Mouse (Mus musculus) spleen, adult 2 months (tissue): ENCODE results near the gene BC034090. TPM values are rescaled to one million over a fixed set of nuclear protein-coding genes. Genes with fewer than 3 reads are reported as not detected.

Source experiments
- DNase-seq, 2 experiments: peaks; one replicate each; pipeline versions ENCODE4 v3.0.0 to v3.0.0-alpha.2; 2012 to 2021; ENCODE audit warnings: low spot score in 2 of 2, low read depth in 1 of 2
- H3K27ac ChIP-seq: fragments of 200-500 bp; 2 replicates; pipeline ENCODE4 v1.5.1; 2012; ENCODE audit warnings: low read length, inconsistent platforms; ENCODE audit not compliant: insufficient read depth
- H3K27me3 ChIP-seq: fragments of 200-500 bp; 2 replicates; pipeline ENCODE4 v1.6.1; 2012; ENCODE audit warnings: mild to moderate bottlenecking, moderate library complexity, low read length, inconsistent platforms; ENCODE audit not compliant: control insufficient read depth, insufficient read depth
- H3K36me3 ChIP-seq: fragments of 200-500 bp; 2 replicates; pipeline ENCODE4 v1.6.1; 2012; ENCODE audit warnings: mild to moderate bottlenecking, low read length, inconsistent platforms; ENCODE audit not compliant: control insufficient read depth, insufficient read depth
- H3K4me1 ChIP-seq: fragments of 200-500 bp; 2 replicates; pipeline ENCODE4 v1.6.1; 2011; ENCODE audit warnings: inconsistent platforms; ENCODE audit not compliant: control insufficient read depth, insufficient read depth, insufficient read length
- H3K4me3 ChIP-seq: fragments of 200-500 bp; 2 replicates; pipeline ENCODE4 v1.5.1; 2011; ENCODE audit warnings: mild to moderate bottlenecking, inconsistent platforms; ENCODE audit not compliant: insufficient read depth, insufficient read length; ENCODE audit errors: extremely low read depth
- CTCF ChIP-seq: fragments of 200-500 bp; IDR thresholded peaks from 2 replicates; pipeline ENCODE4 v1.5.1; 2011; ENCODE audit warnings: mild to moderate bottlenecking, inconsistent platforms; ENCODE audit not compliant: insufficient read depth, insufficient read length, insufficient replicate concordance; ENCODE audit errors: extremely low read depth
- POLR2A ChIP-seq: fragments of 200-500 bp; IDR thresholded peaks from 2 replicates; pipeline ENCODE4 v1.6.1; 2011; ENCODE audit warnings: low read depth, low read length, inconsistent platforms
- WGBS: fragments of 180-500 bp; shearing (Covaris S2); methylation state at CpG from one replicate; pipeline ENCODE4 v1.1.7; 2018; 5-methylcytosine and 5-hydroxymethylcytosine counted together
- polyA plus RNA-seq: library from polyadenylated mRNA; depleted of rRNA; stranded (reverse); fragments of >200 nt; gene quantifications from 2 replicates; pipeline ENCODE4 v1.2.3, GENCODE M21; 2012

The BC034090 gene
- polyA plus RNA-seq, 1 experiment, result 3.3 TPM

DNA sequence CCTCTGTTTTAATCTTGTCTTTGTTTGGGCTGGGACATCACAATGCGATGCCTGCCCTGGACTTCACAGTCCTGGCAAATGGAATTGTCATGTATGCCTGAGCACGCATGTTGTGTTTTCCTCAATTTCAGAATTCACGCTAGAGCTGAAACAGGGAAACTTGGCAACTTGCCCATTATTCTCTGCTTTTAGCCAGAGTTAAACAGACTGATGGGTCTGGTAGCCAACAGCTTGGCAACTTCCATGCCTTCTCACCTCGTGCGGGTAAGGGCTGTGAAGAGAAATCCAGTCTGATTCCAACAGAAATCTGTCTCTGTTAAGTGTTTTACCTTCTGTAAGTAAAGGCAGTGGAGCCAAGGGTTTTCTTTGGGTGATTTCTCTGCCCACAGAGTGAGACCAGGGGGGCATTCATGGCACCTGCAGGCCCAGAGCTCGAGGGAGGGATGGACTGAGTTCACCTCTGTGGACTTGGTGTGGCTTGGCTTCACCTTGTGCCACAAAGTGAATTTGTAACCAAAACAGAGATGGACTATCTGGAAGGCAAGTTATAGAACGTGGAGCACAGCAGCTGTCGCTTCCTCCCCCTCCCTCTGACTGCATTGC lies 39.6 kb downstream of the BC034090 start:
- no peaks in the 10 kb centered on the region for H3K27me3 ChIP-seq
- no peak overlapping the region for H3K4me3 ChIP-seq
- WGBS, result 93% methylated on average over 8 of the region's 8 CpGs
- no peak overlapping the region for H3K27ac ChIP-seq
- no peaks in the 10 kb centered on the region for H3K4me1 ChIP-seq
- no peak for DNase-seq
- H3K36me3 ChIP-seq, result peaks cover 2% of the 10 kb centered on the region
- TF ChIP-seq CTCF, result no peak

DNA sequence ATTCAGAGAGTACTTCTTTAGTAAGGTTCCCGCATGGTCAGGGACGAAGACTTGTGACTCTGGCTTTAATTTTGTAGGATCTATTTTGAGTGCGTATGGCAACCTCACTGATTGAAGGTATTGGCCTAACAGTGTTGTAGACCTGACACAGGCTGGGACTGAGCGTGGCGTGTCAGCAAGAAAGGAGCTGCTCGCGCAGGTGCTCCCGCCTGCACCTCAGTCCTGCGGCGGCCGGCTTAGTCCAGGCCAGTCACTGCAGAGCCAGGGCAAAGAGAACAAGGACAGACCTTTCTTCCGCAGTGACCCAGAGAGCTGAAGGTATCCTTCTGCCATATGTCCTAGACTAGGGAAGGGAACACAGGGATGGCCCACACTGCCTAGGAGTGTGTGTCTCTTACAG lies 40.3 kb downstream of the BC034090 start:
- H3K36me3 ChIP-seq, result peaks cover 4% of the 10 kb centered on the region
- 97% methylated on average over 12 of the region's 12 CpGs for WGBS
- no peaks in the 10 kb centered on the region for H3K4me1 ChIP-seq
- no peaks in the 10 kb centered on the region for H3K27me3 ChIP-seq
- no peak for DNase-seq
- TF ChIP-seq CTCF, result no peak
- no peak for TF ChIP-seq POLR2A
- no peak overlapping the region for H3K4me3 ChIP-seq
- no peak overlapping the region for H3K27ac ChIP-seq

DNA sequence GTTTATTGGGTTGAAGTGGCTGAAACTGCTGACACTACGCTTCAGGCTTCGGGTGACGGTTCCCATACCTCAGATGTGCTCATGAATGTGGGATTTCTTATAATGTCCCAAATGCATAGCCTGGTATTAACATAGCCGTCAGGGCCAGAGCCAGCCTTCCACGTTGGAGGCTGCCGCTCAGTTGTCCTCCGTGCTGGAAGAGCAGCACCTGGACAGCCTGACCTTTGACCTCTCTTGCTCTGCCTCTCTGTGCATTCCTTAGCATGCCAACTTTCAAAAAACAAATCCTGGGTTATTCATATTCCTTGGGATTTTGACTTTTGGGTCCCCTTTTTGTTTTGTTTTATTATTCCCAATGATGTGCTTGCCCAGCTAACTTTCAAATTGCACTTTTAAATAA lies 41.1 kb downstream of the BC034090 start:
- DNase-seq, result no peak
- 92% methylated on average over 7 of the region's 7 CpGs for WGBS
- Histone ChIP-seq H3K4me3 (no peak overlapping the region), H3K27me3 (no peaks in the 10 kb centered on the region), H3K36me3 (peaks cover 4% of the 10 kb centered on the region), H3K27ac (no peak overlapping the region), H3K4me1 (no peaks in the 10 kb centered on the region)
- TF ChIP-seq CTCF (no peak), POLR2A (no peak)

DNA sequence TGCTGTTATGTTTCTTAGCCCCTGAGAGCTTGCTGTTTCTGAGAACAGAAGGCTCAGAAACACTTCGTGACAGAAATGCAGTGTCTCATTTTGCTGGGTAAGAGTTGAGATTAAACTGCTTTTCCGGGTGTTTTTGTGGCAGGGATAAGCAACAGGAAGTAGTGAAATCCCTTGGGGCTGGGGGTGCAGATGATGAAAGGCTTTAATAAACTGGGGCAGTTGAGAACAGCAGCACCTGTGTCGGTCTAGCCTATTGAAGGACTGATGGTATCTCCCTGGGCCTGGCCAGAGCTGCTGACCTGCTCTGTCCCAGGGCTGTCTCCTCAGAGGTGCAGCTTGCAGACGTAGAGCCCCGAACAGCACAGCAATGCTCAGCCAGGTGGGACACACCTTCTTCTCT lies 41.8 kb downstream of the BC034090 start:
- peaks cover 4% of the 10 kb centered on the region for H3K36me3 ChIP-seq
- TF ChIP-seq CTCF (no peak), POLR2A (no peak)
- H3K4me3 ChIP-seq, result no peak overlapping the region
- WGBS, result 59% methylated on average over 5 of the region's 5 CpGs
- no peak for DNase-seq
- H3K27ac ChIP-seq, result no peak overlapping the region
- H3K4me1 ChIP-seq, result no peaks in the 10 kb centered on the region
- H3K27me3 ChIP-seq, result no peaks in the 10 kb centered on the region

DNA sequence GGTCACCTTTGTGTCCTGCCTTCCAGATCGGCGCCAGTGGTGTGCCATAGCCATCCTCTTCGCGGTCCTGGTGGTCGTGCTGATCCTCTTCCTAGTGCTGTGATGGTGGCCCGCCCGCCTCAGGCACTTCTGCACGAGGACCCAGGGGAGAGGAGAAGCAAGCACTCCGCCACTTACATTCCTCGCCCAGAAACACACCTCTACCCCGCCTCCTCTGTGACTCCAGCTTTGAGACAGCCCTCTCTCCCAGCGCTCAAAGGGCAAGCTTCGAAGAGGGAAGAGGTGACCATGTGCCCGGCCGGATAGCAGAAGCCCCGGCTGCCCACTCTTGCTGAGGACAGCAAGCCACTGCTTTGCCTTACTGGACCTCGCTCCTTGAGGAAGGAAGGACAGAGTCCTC lies 42.3 kb downstream of the BC034090 start:
- no peak overlapping the region for H3K27ac ChIP-seq
- TF ChIP-seq CTCF (no peak), POLR2A (no peak)
- no peak overlapping the region for H3K4me3 ChIP-seq
- H3K4me1 ChIP-seq, result no peaks in the 10 kb centered on the region
- no peaks in the 10 kb centered on the region for H3K27me3 ChIP-seq
- 74% methylated on average over 17 of the region's 17 CpGs for WGBS
- peaks cover 6% of the 10 kb centered on the region for H3K36me3 ChIP-seq
- no peak for DNase-seq

DNA sequence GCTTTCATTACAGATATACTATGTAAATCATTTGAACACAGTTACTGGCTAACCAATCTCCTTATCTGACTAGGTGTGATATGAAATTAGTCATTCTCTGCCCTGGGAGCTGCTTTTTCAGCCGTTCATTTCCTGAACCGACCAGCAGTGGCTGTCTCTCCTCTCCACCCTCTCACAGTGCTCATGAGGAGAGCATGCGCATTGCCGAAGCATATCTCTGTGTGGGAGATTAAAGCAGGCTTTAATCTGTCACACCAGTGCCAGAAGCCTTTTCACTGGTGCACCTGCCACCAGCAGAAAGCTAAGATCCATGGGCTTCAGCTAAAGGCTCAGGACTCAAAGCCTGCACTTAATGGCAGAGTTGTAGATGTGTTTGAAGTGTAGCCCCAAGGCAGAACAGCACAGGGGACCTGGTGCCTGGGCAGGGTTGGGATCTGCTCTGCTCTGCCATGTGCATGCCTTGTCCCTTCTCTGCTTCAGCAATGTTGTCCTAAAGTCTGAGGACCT lies 42.8 kb downstream of the BC034090 start:
- DNase-seq, result no peak
- H3K4me3 ChIP-seq, result no peak overlapping the region

DNA sequence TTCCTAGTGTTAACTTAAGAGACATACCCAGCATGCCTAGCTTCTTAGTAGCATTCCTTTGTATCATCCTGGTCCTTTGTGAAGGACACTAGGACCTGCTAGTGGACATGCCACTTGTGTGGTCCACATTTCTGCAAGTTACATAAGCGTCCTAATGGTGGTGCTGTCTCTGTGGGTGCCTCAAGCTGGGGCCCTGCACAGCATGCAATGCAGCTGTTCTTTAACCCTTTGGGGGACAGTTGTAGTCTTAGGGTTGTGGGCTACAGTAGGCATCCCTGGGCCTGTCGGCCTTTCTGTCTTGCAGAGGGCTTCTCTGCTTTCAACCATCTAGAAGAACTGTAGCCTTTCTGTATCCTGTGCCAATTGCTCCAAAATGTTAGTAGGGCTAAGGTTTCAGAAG lies 43.3 kb downstream of the BC034090 start:
- TF ChIP-seq POLR2A, result no peak
- no peak for TF ChIP-seq CTCF
- Histone ChIP-seq H3K4me3 (no peak overlapping the region), H3K4me1 (no peaks in the 10 kb centered on the region), H3K27ac (no peak overlapping the region), H3K36me3 (peaks cover 5% of the 10 kb centered on the region), H3K27me3 (no peaks in the 10 kb centered on the region)
- DNase-seq, result no peak
- 62% methylated on average over 2 of the region's 2 CpGs for WGBS

More for the DNA sequence above, 42.8 kb downstream of the BC034090 start:
- Histone ChIP-seq H3K4me1 (no peaks in the 10 kb centered on the region), H3K27me3 (no peaks in the 10 kb centered on the region), H3K27ac (no peak overlapping the region), H3K36me3 (peaks cover 6% of the 10 kb centered on the region)
- 42% methylated on average over 4 of the region's 4 CpGs for WGBS
- no peak for TF ChIP-seq CTCF
- TF ChIP-seq POLR2A, result no peak
